In genomic region chr2:74941966-74942365, GRCm38 (mm10) we compare ENCODE assay signal across 30 mouse cellular contexts.
"Had no signal": no experiment of that assay in that cellular context is flagged by ENCODE, and none has a peak within 500 bp of the region (broad histone marks: within the 10 kb centered on the region; RNA-seq: fewer than 3 reads in every experiment).

No protein-coding gene starts in this region.

- H3K4me3 ChIP-seq: limb, embryonic 10.5 days; limb, embryonic 12.5 days; limb, embryonic 13.5 days; limb, embryonic 15.5 days; liver, embryonic 12.5 days; liver, embryonic 13.5 days; liver, embryonic 15.5 days; lung, embryonic 15.5 days; megakaryocyte, embryonic 14.5 days; midbrain, embryonic 10.5 days; midbrain, embryonic 12.5 days; midbrain, embryonic 13.5 days; midbrain, embryonic 15.5 days; myocyte; neural tube, embryonic 12.5 days had no signal

- DNase-seq: left cerebral cortex, postnatal 4 days; liver; liver, embryonic 13.5 days; liver, postnatal 0 days; lung, adult 2 months; lung, postnatal 10 days; lung, postnatal 14 days; lung, postnatal 36 days; lung, postnatal 4 days; midbrain, embryonic 14.5 days had no signal

- H3K27ac ChIP-seq: limb, embryonic 10.5 days; limb, embryonic 12.5 days; limb, embryonic 13.5 days; limb, embryonic 15.5 days; liver, embryonic 12.5 days; liver, embryonic 13.5 days; liver, embryonic 14.5 days; liver, embryonic 15.5 days; lung, embryonic 15.5 days; macrophage; midbrain, embryonic 10.5 days; midbrain, embryonic 12.5 days; midbrain, embryonic 13.5 days; midbrain, embryonic 15.5 days; neural tube, embryonic 12.5 days had no signal

- H3K9me3 ChIP-seq: limb, embryonic 10.5 days; limb, embryonic 12.5 days; limb, embryonic 13.5 days; limb, embryonic 15.5 days; liver, embryonic 12.5 days; liver, embryonic 13.5 days; liver, embryonic 15.5 days; lung, embryonic 15.5 days; megakaryocyte, embryonic 14.5 days; midbrain, embryonic 10.5 days; midbrain, embryonic 12.5 days; midbrain, embryonic 13.5 days; midbrain, embryonic 15.5 days; neural tube, embryonic 12.5 days had no signal

- H3K4me2 ChIP-seq: limb, embryonic 12.5 days; limb, embryonic 13.5 days; limb, embryonic 15.5 days; liver, embryonic 11.5 days; liver, embryonic 12.5 days; liver, embryonic 13.5 days; liver, embryonic 15.5 days; lung, embryonic 15.5 days; midbrain, embryonic 11.5 days; midbrain, embryonic 12.5 days; midbrain, embryonic 13.5 days; midbrain, embryonic 15.5 days; neural tube, embryonic 12.5 days had no signal

- H3K9ac ChIP-seq: limb, embryonic 12.5 days; limb, embryonic 13.5 days; limb, embryonic 15.5 days; liver, embryonic 12.5 days; liver, embryonic 13.5 days; liver, embryonic 14.5 days; liver, embryonic 15.5 days; liver, postnatal 0 days; lung, embryonic 15.5 days; midbrain, embryonic 12.5 days; midbrain, embryonic 13.5 days; midbrain, embryonic 15.5 days; neural tube, embryonic 12.5 days had no signal

- ATAC-seq: liver, embryonic 12.5 days; liver, postnatal 0 days; lung, postnatal 0 days; midbrain, embryonic 13.5 days; midbrain, embryonic 15.5 days; midbrain, embryonic 16.5 days had no signal

- H3K36me3 ChIP-seq: limb, embryonic 10.5 days; limb, embryonic 12.5 days; limb, embryonic 13.5 days; limb, embryonic 15.5 days; liver, embryonic 12.5 days; liver, embryonic 13.5 days; liver, embryonic 15.5 days; lung, embryonic 15.5 days; midbrain, embryonic 10.5 days; midbrain, embryonic 12.5 days; midbrain, embryonic 13.5 days; midbrain, embryonic 15.5 days; neural tube, embryonic 12.5 days had no signal

- H3K27me3 ChIP-seq: liver, embryonic 12.5 days; liver, embryonic 15.5 days; midbrain, embryonic 13.5 days; midbrain, embryonic 15.5 days; neural tube, embryonic 12.5 days had no signal

- H3K4me1 ChIP-seq: limb, embryonic 15.5 days; liver, embryonic 12.5 days; liver, embryonic 13.5 days; liver, embryonic 15.5 days; lung, embryonic 15.5 days; megakaryocyte, embryonic 14.5 days; midbrain, embryonic 10.5 days; midbrain, embryonic 13.5 days; midbrain, embryonic 15.5 days; neural tube, embryonic 12.5 days had no signal
